Mouse (Mus musculus): ENCODE measurements at regions not wholly inside any gene's neighbourhood (a gene's known extent, or its start where the extent isn't known, plus 50 kb on each side); places are given as distances from the start of the nearest gene placed in this dataset.

GRCm38 (mm10) chr9:52591188-52591587 is 88.4 kb downstream of the AI593442 start:
- H3K9ac ChIP-seq (ENCODE audit: low read depth, low read length, severe bottlenecking): no peak overlapping the region
- H3K4me1 ChIP-seq (ENCODE audit: control insufficient read depth, insufficient read depth, low read length): no peaks in the 10 kb centered on the region
- H3K27me3 ChIP-seq (ENCODE audit: control insufficient read depth, insufficient read depth, low read length): no peaks in the 10 kb centered on the region
- peak; percentile 76 for DNase-seq (ENCODE audit: low spot score)
- TF ChIP-seq POLR2A (IDR thresholded peaks at IDR 0.05; ENCODE audit: borderline replicate concordance, extremely low read depth, insufficient read depth, insufficient read length): no peak
- H3K27ac ChIP-seq (replicated peaks; ENCODE audit: low read depth, low read length): no peak overlapping the region
- H3K9me3 ChIP-seq (ENCODE audit: control insufficient read depth, low read length): no peaks in the 10 kb centered on the region
- H3K4me2 ChIP-seq (replicated peaks; ENCODE audit: low read depth, low read length, severe bottlenecking): no peak overlapping the region
- 62% methylated on average over 3 of the region's 3 CpGs for WGBS
- no peak overlapping the region for H3K4me3 ChIP-seq (replicated peaks; ENCODE audit: low read length)
- peak; percentile 41; the same call in 1 of the 2 replicates for ATAC-seq (ENCODE audit: low FRiP score, low read depth)
- no peaks in the 10 kb centered on the region for H3K36me3 ChIP-seq (ENCODE audit: control insufficient read depth, insufficient read depth, low read length)

DNA sequence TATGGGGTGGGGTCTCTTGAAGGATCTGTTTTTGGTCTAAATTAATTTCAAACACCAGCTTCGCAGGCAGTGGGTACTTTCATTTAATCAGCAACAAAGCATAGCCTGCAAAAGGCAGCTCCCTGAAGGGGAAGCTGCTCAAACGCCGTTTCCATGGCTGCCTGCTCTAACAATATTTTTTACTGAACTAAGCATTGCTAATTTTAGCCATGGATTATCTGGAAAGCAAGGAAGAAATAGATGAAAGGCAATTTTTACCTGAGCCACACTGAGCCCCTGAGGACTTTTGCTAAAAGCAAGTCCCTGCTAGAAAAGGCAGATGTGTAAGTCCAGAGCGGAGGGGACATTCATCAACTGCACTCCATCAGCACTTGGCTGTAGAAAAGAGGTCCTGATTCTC is 105.5 kb downstream of the AI593442 start:
- H3K4me2 ChIP-seq (replicated peaks; ENCODE audit: low read depth, low read length, severe bottlenecking): no peak overlapping the region
- no peak for TF ChIP-seq POLR2A (IDR thresholded peaks at IDR 0.05; ENCODE audit: borderline replicate concordance, extremely low read depth, insufficient read depth, insufficient read length)

GRCm38 (mm10) chr9:52551577-52552281 is 127.9 kb downstream of the AI593442 start:
- DNase-seq (ENCODE audit: low spot score): no peak
- Histone ChIP-seq H3K4me3 (replicated peaks; ENCODE audit: low read length) (no peak overlapping the region), H3K4me2 (replicated peaks; ENCODE audit: low read depth, low read length, severe bottlenecking) (no peak overlapping the region), H3K27ac (replicated peaks; ENCODE audit: low read depth, low read length) (no peak overlapping the region), H3K27me3 (ENCODE audit: control insufficient read depth, insufficient read depth, low read length) (no peaks in the 10 kb centered on the region), H3K36me3 (ENCODE audit: control insufficient read depth, insufficient read depth, low read length) (no peaks in the 10 kb centered on the region), H3K9ac (ENCODE audit: low read depth, low read length, severe bottlenecking) (no peak overlapping the region), H3K9me3 (ENCODE audit: control insufficient read depth, low read length) (no peaks in the 10 kb centered on the region), H3K4me1 (ENCODE audit: control insufficient read depth, insufficient read depth, low read length) (no peaks in the 10 kb centered on the region)
- ATAC-seq (ENCODE audit: low FRiP score, low read depth): no peak
- no peak for TF ChIP-seq POLR2A (IDR thresholded peaks at IDR 0.05; ENCODE audit: borderline replicate concordance, extremely low read depth, insufficient read depth, insufficient read length)
- WGBS: 45% methylated on average over 2 of the region's 2 CpGs

More for the DNA sequence above, 105.5 kb downstream of the AI593442 start:
- Histone ChIP-seq H3K9ac (ENCODE audit: low read depth, low read length, severe bottlenecking) (no peak overlapping the region), H3K27ac (replicated peaks; ENCODE audit: low read depth, low read length) (no peak overlapping the region), H3K4me3 (replicated peaks; ENCODE audit: low read length) (no peak overlapping the region), H3K36me3 (ENCODE audit: control insufficient read depth, insufficient read depth, low read length) (no peaks in the 10 kb centered on the region), H3K27me3 (ENCODE audit: control insufficient read depth, insufficient read depth, low read length) (no peaks in the 10 kb centered on the region), H3K9me3 (ENCODE audit: control insufficient read depth, low read length) (no peaks in the 10 kb centered on the region), H3K4me1 (ENCODE audit: control insufficient read depth, insufficient read depth, low read length) (no peaks in the 10 kb centered on the region)
- ATAC-seq (ENCODE audit: low FRiP score, low read depth) (no peak), DNase-seq (ENCODE audit: low spot score) (no peak)
- WGBS: 65% methylated on average over 4 of the region's 4 CpGs

GRCm38 (mm10) chr9:52546071-52546470 is 133.5 kb downstream of the AI593442 start:
- Histone ChIP-seq H3K4me1 (ENCODE audit: control insufficient read depth, insufficient read depth, low read length) (no peaks in the 10 kb centered on the region), H3K4me3 (replicated peaks; ENCODE audit: low read length) (no peak overlapping the region), H3K36me3 (ENCODE audit: control insufficient read depth, insufficient read depth, low read length) (no peaks in the 10 kb centered on the region), H3K4me2 (replicated peaks; ENCODE audit: low read depth, low read length, severe bottlenecking) (no peak overlapping the region), H3K9ac (ENCODE audit: low read depth, low read length, severe bottlenecking) (no peak overlapping the region), H3K9me3 (ENCODE audit: control insufficient read depth, low read length) (no peaks in the 10 kb centered on the region), H3K27ac (replicated peaks; ENCODE audit: low read depth, low read length) (no peak overlapping the region), H3K27me3 (ENCODE audit: control insufficient read depth, insufficient read depth, low read length) (no peaks in the 10 kb centered on the region)
- 55% methylated on average over 2 of the region's 2 CpGs for WGBS
- DNase-seq (ENCODE audit: low spot score) (no peak), ATAC-seq (ENCODE audit: low FRiP score, low read depth) (no peak)
- no peak for TF ChIP-seq POLR2A (IDR thresholded peaks at IDR 0.05; ENCODE audit: borderline replicate concordance, extremely low read depth, insufficient read depth, insufficient read length)

- H3K4me2 ChIP-seq (replicated peaks; ENCODE audit: low read depth, low read length, severe bottlenecking): no peak overlapping the region
- TF ChIP-seq POLR2A (IDR thresholded peaks at IDR 0.05; ENCODE audit: borderline replicate concordance, extremely low read depth, insufficient read depth, insufficient read length): no peak
- H3K4me3 ChIP-seq (replicated peaks; ENCODE audit: low read length): no peak overlapping the region
- WGBS: 78% methylated on average over 3 of the region's 3 CpGs
- no peaks in the 10 kb centered on the region for H3K36me3 ChIP-seq (ENCODE audit: control insufficient read depth, insufficient read depth, low read length)
- H3K9me3 ChIP-seq (ENCODE audit: control insufficient read depth, low read length): no peaks in the 10 kb centered on the region
- ATAC-seq (ENCODE audit: low FRiP score, low read depth): no peak
- H3K9ac ChIP-seq (ENCODE audit: low read depth, low read length, severe bottlenecking): no peak overlapping the region
- no peak for DNase-seq (ENCODE audit: low spot score)
- H3K27ac ChIP-seq (replicated peaks; ENCODE audit: low read depth, low read length): no peak overlapping the region
- no peaks in the 10 kb centered on the region for H3K4me1 ChIP-seq (ENCODE audit: control insufficient read depth, insufficient read depth, low read length)
- no peaks in the 10 kb centered on the region for H3K27me3 ChIP-seq (ENCODE audit: control insufficient read depth, insufficient read depth, low read length)
Observed at GRCm38 (mm10) chr9:52539086-52539485, 140.5 kb downstream of the AI593442 start.

All from limb, embryonic 14.5 days (tissue).